Mouse (Mus musculus): ENCODE data around the gene Rps27.

The Rps27 gene

DNA sequence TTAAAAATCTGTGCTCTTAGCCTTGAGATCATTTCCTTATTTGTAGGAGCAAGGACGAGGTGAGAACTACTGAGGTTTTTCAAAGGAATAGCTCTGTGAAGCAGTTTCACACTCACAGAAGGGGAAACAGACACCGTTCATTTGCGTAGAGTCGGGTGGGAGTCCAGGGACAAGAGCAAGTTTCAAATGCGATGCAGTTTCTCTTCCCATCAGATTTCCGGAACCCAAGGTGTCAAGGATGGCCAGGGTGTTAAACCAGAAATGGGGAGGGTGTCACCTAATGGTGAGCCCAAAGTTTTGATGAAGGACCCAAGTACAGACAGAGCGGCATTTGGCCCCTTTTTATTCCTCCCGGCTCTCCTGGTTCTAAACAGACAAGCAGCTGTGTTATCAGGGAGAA is 17.6 kb upstream of the Rps27 start:
- DNase-seq = peak; percentile 21

DNA sequence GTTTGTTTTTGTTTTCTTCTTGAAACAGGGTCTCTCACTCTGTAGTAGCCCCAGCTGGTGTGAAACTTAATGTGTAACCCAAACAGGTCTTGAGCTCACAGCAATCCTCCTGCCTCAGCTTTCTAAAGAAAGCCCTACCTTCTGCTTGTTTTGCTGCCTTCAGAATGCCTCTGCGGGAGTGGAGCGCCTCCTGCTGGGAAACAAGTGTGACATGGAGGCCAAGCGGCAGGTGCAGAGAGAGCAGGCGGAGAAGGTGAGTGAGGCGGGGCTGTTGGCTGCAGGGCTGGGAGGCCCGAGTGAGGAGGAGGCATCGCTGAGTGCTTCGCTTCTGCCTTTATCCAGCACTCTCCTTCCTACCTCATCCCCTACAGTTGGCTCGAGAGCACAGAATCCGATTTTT is 10.9 kb upstream of the Rps27 start:
- no peak for DNase-seq

DNA sequence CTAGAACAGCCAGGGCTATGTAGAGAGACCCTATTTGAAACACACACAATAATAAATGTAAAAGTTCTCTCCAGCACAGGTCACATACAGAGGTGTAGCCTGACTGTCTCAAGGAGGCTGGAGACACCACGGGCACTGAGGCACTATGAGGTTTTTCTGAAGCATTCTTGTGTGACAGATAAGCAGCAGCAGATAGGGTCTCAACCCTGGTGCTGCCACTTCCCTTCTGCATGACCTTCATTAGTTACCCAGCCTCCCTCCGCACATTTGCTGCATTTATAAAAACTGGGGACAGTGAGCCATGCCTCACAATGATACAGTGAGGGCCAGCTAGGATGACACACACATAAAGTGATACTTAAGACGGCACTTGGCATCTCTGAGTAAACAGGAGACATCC is 9.5 kb upstream of the Rps27 start:
- peak; percentile 43 for DNase-seq

DNA sequence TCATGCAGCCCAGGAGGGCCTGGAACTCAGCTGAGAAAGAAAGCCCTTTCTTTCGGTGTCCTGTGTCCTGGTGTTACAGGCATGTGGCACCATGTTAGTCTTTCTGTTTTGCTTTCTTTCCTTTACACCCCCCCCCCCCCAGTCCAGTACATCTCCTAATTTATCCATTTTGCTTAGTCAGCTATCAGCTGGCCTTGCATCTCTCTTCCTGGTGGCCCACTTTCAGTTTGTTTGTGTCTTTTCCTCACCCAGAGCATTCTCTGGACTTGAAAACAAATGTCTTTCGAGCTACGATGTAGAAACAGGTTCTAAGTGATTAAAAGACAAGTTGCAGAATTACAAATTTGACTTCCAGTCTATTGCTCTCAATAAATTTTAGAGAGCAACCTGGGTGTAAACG is 9.0 kb upstream of the Rps27 start:
- no peak for DNase-seq

DNA sequence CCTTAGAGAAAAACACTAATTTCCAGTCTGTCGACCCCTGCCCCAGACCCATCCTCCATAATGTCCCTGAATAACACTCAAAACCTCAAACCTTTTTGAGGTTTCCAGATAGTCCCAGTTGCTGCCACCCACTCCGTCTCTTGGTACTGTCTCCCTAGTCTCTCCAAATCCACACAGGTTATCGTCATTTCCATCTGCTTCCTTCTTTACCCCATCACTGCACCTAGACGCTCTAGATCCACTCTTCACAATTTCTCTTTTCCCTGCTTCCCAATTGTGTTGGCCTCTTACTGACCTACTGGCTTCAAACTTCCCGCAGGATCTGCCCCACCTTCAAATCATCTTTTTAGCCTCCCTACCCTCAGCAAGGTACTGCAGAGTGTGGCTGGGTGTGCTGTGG is 7.7 kb upstream of the Rps27 start:
- no peak for DNase-seq

DNA sequence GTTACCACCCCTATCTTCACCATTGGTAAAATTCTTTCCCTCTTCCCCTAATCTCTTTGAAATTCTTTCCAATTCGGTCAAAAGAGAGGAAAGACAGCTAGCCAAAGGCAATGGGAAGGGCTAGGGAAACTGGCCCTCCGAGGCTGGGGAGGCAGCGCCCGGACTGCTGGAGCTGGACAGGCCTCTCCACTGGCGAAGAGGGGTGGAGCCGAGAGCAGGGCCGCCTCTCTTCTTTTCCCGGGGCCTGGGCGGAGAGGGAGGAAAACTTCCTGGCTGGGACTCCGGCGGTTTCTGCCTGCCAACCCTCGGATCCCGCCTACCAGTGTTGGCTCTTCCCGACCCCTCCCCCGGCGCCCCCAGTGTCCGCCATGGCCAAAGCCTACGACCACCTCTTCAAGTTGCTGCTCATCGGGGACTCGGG is 7.1 kb upstream of the Rps27 start:
- DNase-seq = peak; percentile 89

DNA sequence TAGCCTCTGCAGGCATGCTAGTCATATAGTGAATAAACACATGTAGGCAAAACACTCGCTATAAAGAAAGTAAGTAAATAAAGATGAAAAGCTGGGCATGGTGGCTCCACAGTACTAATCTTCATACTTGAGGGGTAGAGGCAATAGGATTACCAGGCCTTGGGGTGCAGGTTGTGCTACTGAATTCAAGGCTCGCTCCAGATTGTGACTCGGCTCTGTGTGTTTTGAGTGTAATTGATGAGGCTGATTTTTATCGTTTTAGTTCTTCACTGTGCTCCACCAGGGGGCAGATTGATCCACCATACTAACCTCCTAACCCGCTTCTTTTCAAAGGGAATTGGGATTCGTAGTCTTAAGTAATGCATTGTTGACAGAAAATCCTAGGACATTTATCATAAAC is 6.6 kb upstream of the Rps27 start:
- peak; percentile 79 for DNase-seq

DNA sequence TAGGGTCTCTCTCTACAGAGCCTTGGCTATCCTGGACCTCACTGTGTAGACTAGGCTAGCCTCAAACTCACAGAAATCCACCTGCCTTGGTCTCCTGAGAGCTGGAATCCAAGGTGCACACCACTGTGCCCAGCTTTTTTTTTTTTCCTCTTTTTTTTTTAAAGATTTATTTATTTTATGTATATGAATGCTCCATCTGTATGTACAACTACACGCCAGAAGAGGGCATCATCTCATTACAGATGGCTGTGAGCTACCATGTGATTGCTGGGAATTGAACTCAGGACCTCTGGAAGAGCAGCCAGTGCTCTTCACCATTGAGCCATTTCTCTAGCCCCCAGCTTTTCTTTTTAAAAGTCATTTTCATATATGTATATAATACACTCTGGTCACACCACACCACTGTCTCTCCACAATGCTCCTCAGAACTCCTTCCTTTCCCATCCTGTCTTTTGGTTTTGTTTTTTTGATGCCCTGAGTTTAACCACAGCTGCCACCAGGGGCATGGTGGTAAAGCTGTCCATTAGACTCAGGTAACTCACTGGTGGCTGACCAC is 2.5 kb upstream of the Rps27 start:
- peak; percentile 52 for DNase-seq

DNA sequence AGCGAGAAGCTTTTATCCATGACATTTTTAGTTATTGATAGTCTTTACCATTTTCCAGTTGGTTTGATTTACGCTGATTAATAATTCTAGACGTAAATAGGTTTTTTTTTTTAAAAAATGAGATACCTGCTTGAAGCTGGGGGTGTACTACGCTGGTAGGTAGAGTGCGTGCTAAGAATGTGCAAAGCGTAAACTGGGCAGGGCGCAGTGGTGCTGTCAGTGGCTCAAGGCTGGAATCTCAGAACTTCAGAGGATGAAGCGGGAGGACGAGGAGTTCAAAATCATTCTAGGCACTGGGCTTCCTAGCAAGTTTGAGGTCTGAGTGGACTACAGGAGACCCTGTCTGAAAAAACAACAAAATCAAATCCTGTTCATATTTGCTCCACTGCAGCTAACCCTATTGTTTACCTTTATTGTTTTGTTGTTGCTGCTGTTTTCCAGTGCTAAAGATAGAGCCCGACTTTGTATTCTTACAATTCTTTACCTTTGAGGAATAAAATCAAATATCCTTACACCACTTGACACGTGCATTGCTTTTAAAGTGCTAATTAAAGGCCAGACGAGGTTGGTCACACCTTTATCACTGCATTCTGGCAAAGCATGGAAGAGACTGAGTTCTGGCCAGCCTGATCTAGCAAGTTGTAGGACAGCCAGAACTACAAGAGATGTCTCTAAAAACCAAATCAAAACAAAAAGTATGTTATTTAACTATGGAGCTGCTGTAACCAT is 669 bp upstream of the Rps27 start:
- DNase-seq = peak; percentile 42

DNA sequence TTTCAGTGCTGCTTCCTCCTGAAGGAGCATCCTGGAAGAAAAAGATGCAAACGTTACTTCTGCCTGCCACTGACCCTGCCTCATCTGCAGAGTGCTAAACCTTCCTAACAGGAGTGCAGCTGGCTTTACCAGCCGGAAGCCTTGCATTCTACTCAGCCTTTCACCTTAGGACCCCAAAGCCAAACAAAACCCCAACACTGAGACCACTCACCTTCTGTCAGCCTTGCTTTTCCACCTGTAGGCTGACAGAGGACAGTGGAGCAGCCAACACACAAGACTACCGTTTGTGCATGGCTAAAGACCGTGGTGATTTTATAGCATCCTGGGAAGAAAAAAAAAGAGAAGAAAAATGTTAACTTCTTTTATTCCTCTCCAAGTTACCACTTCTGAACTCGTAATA is 728 bp downstream of the Rps27 start:
- no peak for DNase-seq

DNA sequence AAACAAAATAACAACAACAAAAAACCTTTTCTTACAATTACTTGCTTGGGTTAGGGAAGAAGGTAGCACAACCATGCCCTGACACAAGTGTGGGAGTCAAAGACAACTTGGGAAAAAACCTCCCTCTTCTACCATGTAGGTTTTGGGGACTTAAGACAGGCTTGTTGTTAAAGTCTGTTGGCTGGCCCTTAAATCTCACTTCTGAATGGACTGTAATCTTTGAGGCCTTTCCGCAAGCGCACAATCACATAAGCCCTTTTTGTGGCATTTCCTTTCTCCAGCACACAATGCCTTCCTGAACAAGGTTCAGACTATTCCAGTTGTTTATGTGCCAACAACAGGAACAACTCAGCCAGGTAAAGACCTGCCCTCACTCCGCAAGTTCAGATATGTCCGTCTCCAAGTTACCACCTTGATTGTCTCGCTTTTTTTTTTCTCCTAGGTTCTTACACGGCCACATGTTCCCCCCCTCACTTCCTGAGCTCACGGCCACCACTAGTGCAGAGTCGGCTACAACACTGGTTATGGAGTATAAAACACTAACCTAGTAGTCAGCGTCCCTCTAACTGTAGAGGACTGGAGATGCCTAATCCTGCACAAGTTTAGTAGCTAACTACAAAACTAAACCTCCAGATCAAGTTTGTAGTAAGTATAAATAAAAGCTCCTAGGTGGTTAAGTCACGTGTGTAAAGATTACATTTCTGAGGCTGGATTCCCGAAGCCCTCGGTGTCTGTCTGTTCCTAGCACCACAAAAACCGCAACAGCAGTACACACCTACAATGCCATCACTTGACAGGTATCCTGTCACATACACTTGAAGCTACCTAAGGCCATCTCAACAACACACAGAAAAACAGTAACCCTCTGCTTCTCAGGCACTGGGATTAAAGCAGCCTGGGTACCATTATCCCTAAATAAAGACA is 1.7 kb downstream of the Rps27 start:
- no peak for DNase-seq

DNA sequence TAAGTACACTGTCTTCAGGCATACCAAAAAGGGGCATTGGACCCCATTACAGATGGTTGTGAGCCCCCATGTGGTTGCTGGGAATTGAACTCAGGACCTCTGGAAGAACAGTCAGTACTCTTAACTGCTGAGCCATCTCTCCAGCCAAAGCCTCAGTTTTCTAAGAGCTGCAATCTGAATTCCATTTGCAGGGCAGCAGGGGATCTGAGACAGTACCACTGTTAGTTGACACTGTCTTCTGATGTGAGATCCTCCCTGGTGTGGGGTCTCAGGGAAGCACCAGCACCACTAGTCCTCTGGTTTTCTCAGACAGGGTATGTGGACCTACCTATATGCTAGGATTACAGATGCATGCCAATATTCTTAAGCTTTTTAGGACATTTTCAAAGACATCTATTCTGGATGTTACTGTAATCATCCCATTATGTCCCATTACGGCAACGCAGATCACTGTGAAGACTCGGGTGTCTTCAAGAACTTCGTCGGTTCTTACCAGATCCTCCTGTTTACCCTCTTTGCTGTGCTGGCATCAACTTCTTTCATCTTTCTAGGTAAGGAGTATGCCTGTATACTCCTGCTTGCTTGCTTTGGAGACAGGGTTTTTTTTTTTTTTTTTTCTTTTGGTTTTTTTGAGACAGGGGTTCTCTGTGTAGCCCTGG is 3.4 kb downstream of the Rps27 start:
- no peak for DNase-seq

DNA sequence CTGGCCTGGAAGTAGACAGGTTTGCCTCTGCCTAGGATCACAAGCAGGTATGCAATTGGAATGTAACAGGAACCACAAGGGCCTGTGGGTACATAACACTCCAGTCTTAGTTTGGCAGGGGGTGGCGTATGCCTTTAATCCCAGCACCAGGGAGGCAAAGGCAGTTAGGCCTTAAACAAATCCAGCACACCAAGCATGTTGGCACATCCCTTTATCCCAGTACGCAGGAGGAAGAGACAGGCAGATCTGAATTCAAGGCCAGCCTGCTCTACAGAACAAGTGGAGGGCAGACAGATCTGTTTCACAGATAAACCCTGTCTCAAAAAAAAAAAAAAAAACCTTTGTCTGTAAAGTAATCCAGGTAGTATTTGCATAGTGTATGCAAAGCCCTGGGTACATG is 4.8 kb downstream of the Rps27 start:
- DNase-seq = peak; percentile 56

DNA sequence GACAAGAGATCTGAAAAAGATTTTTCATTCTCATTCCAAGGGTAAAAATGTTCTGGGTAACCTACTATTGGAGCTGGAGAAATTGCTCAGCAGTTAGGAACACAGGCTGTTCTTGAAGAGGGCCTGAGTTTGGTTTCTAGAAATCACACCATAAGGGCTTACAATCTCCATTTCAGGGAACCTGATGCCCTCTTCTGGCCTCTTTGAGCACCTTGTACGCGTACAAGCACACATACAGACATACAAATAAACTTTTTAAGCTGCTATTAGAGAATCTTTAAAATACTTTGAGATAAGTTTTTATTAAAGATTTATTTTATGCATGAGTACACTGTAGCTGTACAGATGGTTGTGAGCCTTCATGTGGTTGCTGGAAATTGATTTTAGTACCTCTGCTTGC is 8.9 kb downstream of the Rps27 start:
- DNase-seq = no peak

DNA sequence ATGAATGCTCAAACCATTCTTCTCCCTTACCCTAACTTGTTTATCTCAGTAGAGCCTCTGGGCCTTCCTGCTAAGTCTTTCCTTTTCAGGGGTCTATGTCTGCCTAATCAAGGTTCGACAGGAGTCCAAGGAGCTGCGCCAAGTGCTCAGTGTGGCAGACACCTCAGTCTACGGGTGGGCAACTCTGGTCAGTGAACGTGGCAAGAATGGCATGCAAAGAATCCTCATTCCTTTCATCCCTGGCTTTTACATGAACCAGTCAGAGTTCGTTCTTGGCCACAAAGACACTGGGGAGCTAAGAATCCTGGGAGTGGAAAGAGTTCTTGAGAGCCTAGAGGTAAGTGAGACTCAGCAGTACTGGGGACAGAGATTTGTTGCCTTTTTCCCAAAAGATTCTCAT is 9.8 kb downstream of the Rps27 start:
- DNase-seq = no peak

DNA sequence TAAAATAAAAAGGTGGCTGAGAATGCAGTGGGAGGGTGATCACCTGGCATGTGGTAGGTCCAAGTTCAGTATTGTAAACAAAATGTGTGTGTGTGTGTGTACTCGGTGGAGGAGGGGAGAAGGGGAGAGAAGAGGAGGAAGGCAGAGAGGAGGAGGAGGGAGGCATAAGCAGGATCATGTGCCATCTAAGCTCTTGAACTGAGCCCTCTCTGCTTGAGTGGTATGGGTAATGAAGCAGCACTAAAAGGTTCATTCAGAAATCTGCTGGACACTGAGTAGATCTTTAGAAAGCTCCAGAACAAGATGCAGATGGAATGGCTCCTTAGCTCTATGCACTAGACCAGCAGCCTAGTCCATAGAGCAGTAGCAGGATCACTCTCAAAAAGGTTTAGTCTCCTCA is 10.6 kb downstream of the Rps27 start:
- DNase-seq = no peak

DNA sequence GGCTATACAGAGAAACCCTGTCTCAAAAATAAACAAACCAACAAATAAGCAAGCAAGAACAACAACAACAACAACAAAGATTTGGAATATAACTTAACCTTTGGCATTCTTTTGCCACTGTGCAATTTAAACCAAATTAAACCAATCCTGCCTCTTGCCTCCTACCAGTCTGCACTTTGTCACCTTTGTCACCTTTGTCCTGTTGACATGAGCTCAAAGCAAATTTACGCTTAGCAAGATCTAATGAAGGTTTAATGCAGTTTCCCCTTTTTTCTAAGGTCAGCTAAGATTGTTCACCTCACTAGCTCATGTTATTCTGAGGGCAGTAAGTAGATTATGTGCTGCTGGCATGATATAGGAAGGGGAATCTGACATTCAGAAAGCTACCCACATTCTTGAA is 15.9 kb downstream of the Rps27 start:
- DNase-seq = no peak

DNA sequence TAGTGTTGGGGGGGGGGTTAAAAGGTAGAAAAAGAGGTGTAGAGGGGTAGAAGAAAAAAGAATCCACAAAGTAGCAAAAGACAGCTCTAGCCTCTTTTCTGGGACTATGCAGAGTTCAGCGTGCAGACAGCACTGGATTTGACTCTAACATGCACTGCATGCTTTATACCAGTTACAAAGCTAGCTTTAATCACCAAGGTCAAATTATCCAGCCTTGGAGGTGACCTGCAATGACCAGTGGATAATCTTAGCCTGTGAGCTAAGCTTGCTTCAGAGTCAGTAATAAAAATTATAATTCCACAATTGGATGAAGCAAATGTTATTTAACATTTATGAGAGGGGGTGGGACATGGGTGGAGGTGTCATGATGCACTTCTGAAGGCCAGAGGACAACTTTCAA is 17.8 kb downstream of the Rps27 start:
- no peak for DNase-seq

DNA sequence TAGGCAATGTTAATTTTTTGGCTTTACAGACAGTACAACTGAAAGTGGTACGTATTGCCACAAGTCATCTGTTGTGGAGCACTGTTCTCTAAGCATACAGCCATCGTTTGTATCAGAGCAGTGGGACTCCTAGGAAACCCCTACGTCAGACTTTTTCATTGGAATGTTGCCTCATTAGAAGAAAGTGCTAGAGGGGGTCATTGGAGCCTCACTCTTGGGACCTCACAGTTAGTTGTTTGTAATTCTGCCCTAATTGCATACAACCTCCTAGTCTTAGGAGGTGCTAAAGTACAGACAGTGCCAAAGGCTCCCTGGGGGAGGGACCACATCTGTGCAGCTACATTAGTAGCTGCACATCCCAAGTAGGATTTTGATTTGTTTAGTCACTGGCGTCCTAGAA is 18.7 kb downstream of the Rps27 start:
- no peak for DNase-seq

DNA sequence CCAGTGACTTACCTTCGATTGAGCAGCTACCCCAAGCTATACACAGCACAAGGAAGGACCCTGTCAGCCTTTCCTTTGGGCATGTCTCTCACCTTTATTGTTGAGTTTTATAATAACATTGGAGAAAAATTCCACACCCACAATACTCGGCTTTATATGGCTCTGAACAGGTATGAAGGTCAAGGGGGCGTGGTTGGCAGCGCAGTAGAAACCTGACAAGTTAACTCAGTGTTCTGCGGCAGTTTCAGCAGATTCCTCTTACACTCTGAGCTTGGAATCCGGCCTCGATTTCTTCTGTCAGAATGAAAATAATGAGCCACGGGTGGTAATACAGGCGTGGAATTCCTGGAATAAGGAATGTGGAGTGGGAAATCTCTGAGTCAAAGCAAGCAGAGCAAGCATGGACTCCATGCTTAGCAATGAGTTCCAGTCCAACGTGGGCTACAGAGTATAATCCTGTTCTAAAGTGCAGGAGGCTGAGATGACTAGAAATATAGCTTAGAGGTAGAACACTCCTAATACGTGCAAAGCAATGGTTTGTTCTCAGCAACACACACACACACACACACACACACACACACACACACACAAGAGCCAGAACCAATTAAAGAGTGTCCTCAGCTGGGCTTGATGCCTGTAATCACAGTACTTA is 22.5 kb downstream of the Rps27 start:
- no peak for DNase-seq

DNA sequence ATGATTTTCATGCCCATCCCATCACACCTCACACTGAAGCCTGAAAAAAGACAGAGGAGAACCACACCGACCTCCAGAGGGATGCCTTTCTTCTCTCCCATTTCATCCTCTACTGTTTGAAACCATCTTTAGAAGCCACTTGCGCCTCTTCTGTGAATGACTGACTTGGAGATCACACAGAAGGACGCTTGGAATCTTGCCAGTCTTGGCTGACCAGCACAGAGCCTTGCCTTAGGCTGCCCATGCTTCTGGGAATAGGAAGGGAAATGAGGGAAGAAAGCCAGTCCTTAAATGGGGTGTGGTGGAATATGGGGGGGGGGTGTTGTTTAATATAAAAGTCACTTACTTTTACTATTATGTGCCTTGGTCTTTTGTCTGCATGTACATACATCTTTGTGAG is 29.9 kb downstream of the Rps27 start:
- no peak for DNase-seq

DNA sequence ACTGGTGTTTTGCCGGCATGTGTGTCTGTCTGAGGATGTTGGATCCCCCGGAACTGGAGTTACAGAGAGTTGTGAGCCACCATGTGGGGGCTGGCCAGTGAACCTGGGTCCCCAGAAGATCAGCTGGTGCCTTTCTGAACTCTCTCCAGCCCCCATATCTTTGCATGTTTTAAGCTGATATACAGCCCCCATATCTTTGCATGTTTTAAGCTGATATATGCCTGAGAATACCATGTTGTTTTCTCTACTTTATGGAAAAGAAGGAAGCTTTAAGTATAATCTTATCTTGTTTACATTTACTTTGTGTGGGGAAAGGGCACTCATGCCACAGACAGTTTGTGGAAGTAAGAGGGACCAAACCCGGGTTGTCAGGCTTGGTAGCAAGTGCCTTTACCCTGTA is 33.9 kb downstream of the Rps27 start:
- DNase-seq = no peak
